Mouse (Mus musculus) heart, embryonic 16.5 days (tissue): ENCODE data around the gene Dip2c. TPM values are rescaled to one million over a fixed set of nuclear protein-coding genes. Genes with fewer than 3 reads are reported as not detected.

Experiments
- ATAC-seq: fragments of 200-750 bp; cut with Nextera tagmentation; replicated peaks from 2 replicates; pipeline ENCODE4 v1.8.0; 2017; ENCODE audit warnings: moderate number of reproducible peaks; ENCODE audit not compliant: insufficient read depth, low FRiP score; ENCODE audit errors: extremely low read depth
- H3K27ac ChIP-seq: fragments of 300-500 bp; sonication (generic); 2 replicates; pipeline ENCODE4 v1.5.1; 2014; ENCODE audit warnings: mild to moderate bottlenecking, low read length, control low read depth, moderate library complexity
- H3K27me3 ChIP-seq: fragments of 300-500 bp; sonication (generic); 2 replicates; pipeline ENCODE4 v1.6.1; 2014; ENCODE audit warnings: low read length, mixed read lengths; ENCODE audit not compliant: control insufficient read depth, insufficient read depth
- H3K36me3 ChIP-seq: fragments of 300-500 bp; sonication (generic); 2 replicates; pipeline ENCODE4 v1.6.1; 2014; ENCODE audit not compliant: control insufficient read depth, insufficient read depth
- H3K4me1 ChIP-seq: fragments of 300-500 bp; sonication (generic); 2 replicates; pipeline ENCODE4 v1.6.1; 2014; ENCODE audit warnings: low read length, mixed read lengths; ENCODE audit not compliant: control insufficient read depth, insufficient read depth
- H3K4me2 ChIP-seq: fragments of 300-500 bp; sonication (generic); 2 replicates; pipeline ENCODE4 v1.6.1; 2014; ENCODE audit warnings: low read depth, mild to moderate bottlenecking, control low read depth, low read length
- H3K4me3 ChIP-seq: fragments of 300-500 bp; sonication (generic); 2 replicates; pipeline ENCODE4 v1.5.1; 2014; ENCODE audit warnings: mild to moderate bottlenecking, control low read depth, low read length
- H3K9ac ChIP-seq: fragments of 300-500 bp; sonication (generic); 2 replicates; pipeline ENCODE4 v1.6.1; 2014; ENCODE audit warnings: low read length, control low read depth
- H3K9me3 ChIP-seq: fragments of 300-500 bp; sonication (generic); replicated peaks from 2 replicates; pipeline ENCODE4 v1.6.1; 2016; ENCODE audit warnings: low read length; ENCODE audit not compliant: control insufficient read depth
- WGBS: fragments of 180-500 bp; shearing (Covaris S2); extraction: QIAGEN DNeasy Blood & Tissue Kit; methylation state at CpG from one replicate; pipeline ENCODE4 v1.1.7; 2014; 5-methylcytosine and 5-hydroxymethylcytosine counted together
- polyA plus RNA-seq: library from polyadenylated mRNA; unstranded; fragments of >200 nt; fragmentation: Nextera tagmentation; extraction: Ambion mirVana; gene quantifications from 2 replicates; pipeline ENCODE4 v1.2.1, GENCODE M21; 2015

Gene Dip2c
- polyA plus RNA-seq, 1 experiment from 2014 or later, result 5.6 TPM

GRCm38 (mm10) chr13:9278636-9279035, 2.3 kb downstream of the Dip2c start:
- H3K27ac ChIP-seq, result no peak overlapping the region
- H3K4me2 ChIP-seq, result peak overlapping the region; percentile 90
- 79% methylated on average over 5 of the region's 5 CpGs for WGBS
- peaks cover 21% of the 10 kb centered on the region for H3K4me1 ChIP-seq
- peak overlapping the region; percentile 96 for H3K4me3 ChIP-seq
- H3K9ac ChIP-seq, result no peak overlapping the region
- no peaks in the 10 kb centered on the region for H3K36me3 ChIP-seq
- no peak for ATAC-seq
- no peaks in the 10 kb centered on the region for H3K9me3 ChIP-seq
- no peaks in the 10 kb centered on the region for H3K27me3 ChIP-seq

- no peak for ATAC-seq
- Histone ChIP-seq H3K4me2 (no peak overlapping the region), H3K9ac (no peak overlapping the region), H3K27ac (no peak overlapping the region), H3K4me1 (peaks cover 14% of the 10 kb centered on the region), H3K9me3 (no peaks in the 10 kb centered on the region), H3K4me3 (no peak overlapping the region), H3K27me3 (no peaks in the 10 kb centered on the region), H3K36me3 (no peaks in the 10 kb centered on the region)
- WGBS, result 85% methylated on average over 13 of the region's 13 CpGs
These were observed 6.7 kb downstream of the Dip2c start for GRCm38 (mm10) chr13:9283050-9283449.

DNA sequence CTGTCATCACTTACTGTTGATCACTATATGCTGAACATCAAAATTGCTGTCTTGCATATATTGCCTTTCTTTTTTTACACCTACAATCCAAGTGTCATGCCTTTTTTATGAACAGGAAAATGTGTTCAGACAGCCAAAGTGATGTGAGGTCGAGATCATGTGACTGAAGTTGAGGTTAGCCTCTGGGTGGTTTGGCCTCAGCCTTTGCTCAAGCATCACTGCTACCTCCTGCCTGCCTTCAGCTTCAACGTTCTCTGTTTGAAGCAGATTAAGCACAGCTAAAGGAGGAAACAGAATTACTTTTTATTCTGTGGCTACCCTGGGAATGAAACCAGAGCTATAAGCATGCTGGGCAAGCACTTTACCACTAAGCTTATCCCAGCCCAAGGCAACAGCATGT, 13.6 kb downstream of the Dip2c start:
- H3K27me3 ChIP-seq, result no peaks in the 10 kb centered on the region
- no peak overlapping the region for H3K4me2 ChIP-seq
- no peak overlapping the region for H3K27ac ChIP-seq
- no peak overlapping the region for H3K9ac ChIP-seq
- ATAC-seq, result no peak
- no peak overlapping the region for H3K4me3 ChIP-seq
- 46% methylated on average over 2 of the region's 2 CpGs for WGBS
- no peaks in the 10 kb centered on the region for H3K36me3 ChIP-seq
- H3K9me3 ChIP-seq, result no peaks in the 10 kb centered on the region
- no peaks in the 10 kb centered on the region for H3K4me1 ChIP-seq

- Histone ChIP-seq H3K9ac (no peak overlapping the region), H3K4me1 (0 out of 2 replicates have a peak, but pooled peaks cover 3% of the 10 kb centered on the region), H3K27me3 (no peaks in the 10 kb centered on the region), H3K36me3 (no peaks in the 10 kb centered on the region), H3K4me2 (no peak overlapping the region), H3K4me3 (no peak overlapping the region), H3K27ac (no peak overlapping the region), H3K9me3 (no peaks in the 10 kb centered on the region)
- WGBS, result 61% methylated on average over 6 of the region's 6 CpGs
- ATAC-seq, result no peak
These were observed 20.0 kb downstream of the Dip2c start for GRCm38 (mm10) chr13:9296285-9296684.

DNA sequence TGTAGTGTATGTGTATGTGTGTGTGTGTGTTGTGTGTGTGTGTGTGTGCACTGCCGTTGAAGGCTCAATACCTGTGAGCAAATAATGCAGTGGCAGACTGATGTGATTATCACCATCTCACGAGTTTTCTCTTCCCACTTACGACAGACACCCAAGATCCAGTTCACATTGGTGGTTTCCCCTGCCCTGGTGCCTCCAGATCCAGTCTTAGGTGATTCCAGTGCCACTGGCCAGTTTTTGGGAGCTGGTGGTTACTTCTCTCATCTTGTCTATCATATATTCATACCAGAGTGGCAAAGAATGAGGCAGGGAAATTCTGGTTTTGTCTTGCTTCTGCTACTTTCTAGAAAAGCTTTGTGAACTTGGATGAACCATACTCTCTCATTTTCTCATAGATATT, 20.9 kb downstream of the Dip2c start:
- ATAC-seq, result no peak
- Histone ChIP-seq H3K27ac (no peak overlapping the region), H3K4me2 (no peak overlapping the region), H3K9me3 (no peaks in the 10 kb centered on the region), H3K9ac (no peak overlapping the region), H3K4me3 (no peak overlapping the region), H3K36me3 (no peaks in the 10 kb centered on the region), H3K27me3 (no peaks in the 10 kb centered on the region), H3K4me1 (0 out of 2 replicates have a peak, but pooled peaks cover 3% of the 10 kb centered on the region)
- WGBS, result 71% methylated on average over 3 of the region's 3 CpGs

- H3K27me3 ChIP-seq, result no peaks in the 10 kb centered on the region
- 64% methylated on average over 3 of the region's 3 CpGs for WGBS
- H3K9me3 ChIP-seq, result no peaks in the 10 kb centered on the region
- no peak overlapping the region for H3K9ac ChIP-seq
- no peak overlapping the region for H3K4me2 ChIP-seq
- ATAC-seq, result no peak
- H3K4me1 ChIP-seq, result 0 out of 2 replicates have a peak, but pooled peaks cover 3% of the 10 kb centered on the region
- H3K36me3 ChIP-seq, result no peaks in the 10 kb centered on the region
- no peak overlapping the region for H3K27ac ChIP-seq
- H3K4me3 ChIP-seq, result no peak overlapping the region
These were observed 21.4 kb downstream of the Dip2c start for GRCm38 (mm10) chr13:9297689-9298088.

GRCm38 (mm10) chr13:9299657-9300056, 23.3 kb downstream of the Dip2c start:
- Histone ChIP-seq H3K4me1 (0 out of 2 replicates have a peak, but pooled peaks cover 3% of the 10 kb centered on the region), H3K27me3 (no peaks in the 10 kb centered on the region), H3K36me3 (no peaks in the 10 kb centered on the region), H3K9ac (no peak overlapping the region), H3K27ac (no peak overlapping the region), H3K4me3 (no peak overlapping the region), H3K9me3 (no peaks in the 10 kb centered on the region), H3K4me2 (no peak overlapping the region)
- 72% methylated on average over 2 of the region's 2 CpGs for WGBS
- ATAC-seq, result no peak

DNA sequence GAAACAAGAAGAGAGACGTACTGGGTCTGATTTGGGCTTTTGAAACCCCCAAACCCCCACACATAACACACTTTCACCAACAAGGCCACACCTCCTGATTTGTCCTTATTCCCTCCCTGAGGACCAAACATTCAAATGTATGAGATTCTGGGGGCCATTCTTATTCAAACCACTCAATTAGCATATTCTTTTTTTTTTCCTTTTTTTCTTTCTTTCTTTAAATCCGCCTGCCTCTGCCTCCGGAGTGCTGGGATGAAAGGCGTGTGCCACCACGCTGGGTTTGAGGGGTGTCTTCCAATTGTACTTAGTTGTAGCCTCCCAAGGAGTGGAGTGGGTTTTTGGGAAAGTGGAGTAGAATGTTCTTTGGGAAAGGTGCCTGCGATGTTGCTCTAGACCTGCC, 32.5 kb downstream of the Dip2c start:
- peaks cover 18% of the 10 kb centered on the region for H3K4me1 ChIP-seq
- ATAC-seq, result no peak
- H3K4me3 ChIP-seq, result no peak overlapping the region
- no peaks in the 10 kb centered on the region for H3K27me3 ChIP-seq
- no peak overlapping the region for H3K9ac ChIP-seq
- H3K4me2 ChIP-seq, result no peak overlapping the region
- no peaks in the 10 kb centered on the region for H3K9me3 ChIP-seq
- no peak overlapping the region for H3K27ac ChIP-seq
- 78% methylated on average over 6 of the region's 6 CpGs for WGBS
- H3K36me3 ChIP-seq, result no peaks in the 10 kb centered on the region

DNA sequence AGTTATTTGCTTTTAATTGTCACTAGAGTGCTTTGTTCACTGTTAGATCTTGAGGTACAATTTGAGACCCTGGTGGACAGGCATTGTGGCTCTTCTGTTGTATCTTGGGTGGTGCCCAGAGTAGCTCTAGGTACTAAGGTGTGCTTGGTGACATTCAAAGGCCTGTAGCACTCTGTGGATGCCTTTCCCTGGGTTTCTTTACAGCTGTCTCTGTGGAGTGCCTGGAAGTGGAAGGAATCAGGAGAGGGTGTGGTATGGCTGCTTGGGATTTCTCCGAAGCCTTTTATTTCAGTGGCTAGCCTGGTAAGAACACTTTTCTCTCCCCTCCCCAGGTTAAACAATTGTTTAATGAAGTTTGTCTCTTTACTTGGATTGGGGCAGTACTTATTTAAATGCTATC, 34.5 kb downstream of the Dip2c start:
- H3K27me3 ChIP-seq, result no peaks in the 10 kb centered on the region
- H3K9ac ChIP-seq, result no peak overlapping the region
- H3K4me3 ChIP-seq, result no peak overlapping the region
- H3K36me3 ChIP-seq, result no peaks in the 10 kb centered on the region
- H3K27ac ChIP-seq, result no peak overlapping the region
- 81% methylated on average over 1 of the region's 1 CpGs for WGBS
- H3K4me2 ChIP-seq, result no peak overlapping the region
- H3K4me1 ChIP-seq, result peaks cover 28% of the 10 kb centered on the region
- ATAC-seq, result no peak
- no peaks in the 10 kb centered on the region for H3K9me3 ChIP-seq

DNA sequence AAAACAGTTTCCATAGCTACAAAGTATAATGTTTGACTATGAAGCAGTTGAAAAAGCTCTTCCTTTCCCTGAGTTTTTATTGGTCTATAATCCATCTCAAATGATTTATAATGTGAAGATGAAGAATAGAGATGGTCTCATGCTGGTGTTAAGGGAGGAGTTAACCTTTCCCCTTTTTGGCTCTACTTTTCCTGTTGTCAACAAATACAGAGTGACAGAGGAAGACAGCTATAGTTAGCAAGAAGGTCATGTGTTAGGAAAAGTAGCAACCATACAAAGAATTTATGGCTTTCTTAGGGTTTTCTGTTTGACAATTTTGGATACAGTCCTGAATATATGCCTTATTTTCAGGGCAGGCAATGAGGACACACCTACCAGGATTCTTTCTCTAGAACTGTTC, 36.6 kb downstream of the Dip2c start:
- Histone ChIP-seq H3K36me3 (no peaks in the 10 kb centered on the region), H3K4me3 (no peak overlapping the region), H3K4me1 (peaks cover 34% of the 10 kb centered on the region), H3K4me2 (no peak overlapping the region), H3K27me3 (no peaks in the 10 kb centered on the region), H3K9me3 (no peaks in the 10 kb centered on the region), H3K9ac (no peak overlapping the region), H3K27ac (peak overlapping the region; percentile 86)
- no peak for ATAC-seq
